Mouse (Mus musculus) C2C12 (cell line): ENCODE measurements around the gene Pard3.

Source experiments
- CTCF ChIP-seq: IDR thresholded peaks from one replicate; pipeline ENCODE4 v1.5.1; 2011; ENCODE audit not compliant: control insufficient read depth, insufficient read depth, insufficient read length
- FOSL1 ChIP-seq: IDR thresholded peaks from one replicate; pipeline ENCODE4 v1.8.0; 2011; ENCODE audit warnings: mild to moderate bottlenecking, low read length; ENCODE audit not compliant: poor library complexity, insufficient read depth, severe bottlenecking
- MYOD1 ChIP-seq: IDR thresholded peaks from one replicate; pipeline ENCODE4 v1.6.1; 2011; ENCODE audit warnings: low read depth; ENCODE audit not compliant: control insufficient read depth, insufficient read length

DNA sequence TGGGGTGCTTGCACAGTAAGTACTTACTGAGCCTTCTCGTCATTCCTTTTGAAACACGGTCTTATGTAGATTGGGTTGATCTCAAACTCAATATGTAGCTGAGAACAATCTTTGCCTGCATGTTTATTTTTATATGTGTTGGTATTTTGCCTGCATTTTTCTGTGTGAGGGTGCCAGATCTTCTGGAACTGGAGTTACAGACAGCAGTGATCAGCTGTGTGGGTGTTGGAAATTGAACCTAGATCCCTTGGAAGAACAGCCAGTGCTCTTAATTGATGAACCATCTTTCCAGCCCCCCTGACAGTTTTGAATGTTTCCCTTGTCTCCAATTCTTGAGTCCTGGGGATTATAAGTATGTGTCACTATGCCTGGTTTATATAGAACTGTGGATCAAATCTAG, 4.9 kb upstream of the Pard3 start:
- TF ChIP-seq MYOD1 (no peak), FOSL1 (no peak), CTCF (no peak)
